In genomic region chr9:47534573-47535475, GRCm38 (mm10) we compare ENCODE assay signal across 15 mouse cellular contexts. TPM values are rescaled to one million over a fixed set of nuclear protein-coding genes. Genes with fewer than 3 reads are reported as not detected.
DNase-seq lines count a peak whose midpoint lies in the region; ATAC-seq and TF ChIP-seq lines count a peak whose summit lies in the region.
"Had no signal": no experiment of that assay in that cellular context is flagged by ENCODE, and none has a peak within 500 bp of the region (broad histone marks: within the 10 kb centered on the region; RNA-seq: fewer than 3 reads in every experiment).

No protein-coding gene starts in this region.

- peaks cover 3% of the 10 kb centered on the region; the same call in 1 of the 2 replicates for H3K36me3 ChIP-seq in hindbrain, embryonic 14.5 days (replicated peaks; ENCODE audit: control insufficient read depth, insufficient read depth)
- peaks cover 14% of the 10 kb centered on the region; the same call in 1 of the 2 replicates for H3K36me3 ChIP-seq in hindbrain, embryonic 12.5 days
- no peaks in the 10 kb centered on the region for H3K36me3 ChIP-seq in testis, adult 2 months (ENCODE audit: control insufficient read depth, insufficient read depth, low read length)

- peaks cover 21% of the 10 kb centered on the region for H3K4me1 ChIP-seq in hindbrain, embryonic 14.5 days (replicated peaks; ENCODE audit: control insufficient read depth, insufficient read depth, low read length)
- peaks cover 27% of the 10 kb centered on the region for H3K4me1 ChIP-seq in hindbrain, embryonic 12.5 days
- peaks cover 28% of the 10 kb centered on the region for H3K4me1 ChIP-seq in testis, adult 2 months (ENCODE audit: control insufficient read depth, insufficient read depth, low read length)

- H3K27ac ChIP-seq in hindbrain, embryonic 14.5 days, result no peak overlapping the region
- no peak overlapping the region for H3K27ac ChIP-seq in hindbrain, embryonic 12.5 days
- H3K27ac ChIP-seq in testis, adult 2 months (ENCODE audit: control insufficient read depth, insufficient read depth, low read depth, low read length), result no peak overlapping the region
- no peak overlapping the region for H3K27ac ChIP-seq in left cerebral cortex, adult 2 months
- H3K27ac ChIP-seq: kidney, postnatal 0 days; liver, embryonic 14.5 days had no signal

- H3K4me2 ChIP-seq in hindbrain, embryonic 14.5 days (replicated peaks), result peak overlapping the region; percentile 10; the same call in 1 of the 2 replicates
- H3K4me2 ChIP-seq in hindbrain, embryonic 12.5 days (replicated peaks), result no peak overlapping the region
- H3K4me2 ChIP-seq: heart, embryonic 11.5 days had no signal

- H3K27me3 ChIP-seq in hindbrain, embryonic 14.5 days (ENCODE audit: control insufficient read depth, insufficient read depth, low read length), result no peaks in the 10 kb centered on the region
- no peaks in the 10 kb centered on the region for H3K27me3 ChIP-seq in hindbrain, embryonic 12.5 days
- H3K27me3 ChIP-seq in testis, adult 2 months (ENCODE audit: control insufficient read depth, insufficient read depth, low read length), result no peaks in the 10 kb centered on the region

- no peak overlapping the region for H3K4me3 ChIP-seq in hindbrain, embryonic 14.5 days (replicated peaks; ENCODE audit: low read length)
- no peak overlapping the region for H3K4me3 ChIP-seq in hindbrain, embryonic 12.5 days
- peak overlapping the region; percentile 22; the same call in 1 of the 2 replicates for H3K4me3 ChIP-seq in testis, adult 2 months (ENCODE audit: control insufficient read depth, low read depth, low read length)
- no peak overlapping the region for H3K4me3 ChIP-seq in left cerebral cortex, adult 2 months

- DNase-seq in hindbrain, embryonic 14.5 days (ENCODE audit: low spot score), result no peak
- no peak for DNase-seq in testis, postnatal 10 days (ENCODE audit: low spot score)
- peak; percentile 27 to 44 for DNase-seq in cerebellum, postnatal 36 days
- no peak for DNase-seq in left cerebral cortex, adult 2 months (ENCODE audit: extremely low spot score in 1 of 2, low spot score in 2 of 2)
- no peak for DNase-seq in left cerebral cortex, postnatal 14 days (ENCODE audit: low spot score in 2 of 2)
- DNase-seq: gastrocnemius, postnatal 36 days; layer of hippocampus, adult 9-11 months had no signal

- ATAC-seq in hindbrain, embryonic 14.5 days (ENCODE audit: low FRiP score), result no peak
- no peak for ATAC-seq in hindbrain, embryonic 12.5 days (ENCODE audit: low FRiP score)
- ATAC-seq: intestine, postnatal 0 days; lung, postnatal 0 days had no signal

- 87% methylated on average over 11 of the region's 11 CpGs for WGBS in hindbrain, embryonic 14.5 days
- WGBS in hindbrain, embryonic 12.5 days, result 86% methylated on average over 11 of the region's 11 CpGs

- intact Hi-C loops in left cerebral cortex, adult 2 months (cut with DNase I), result loop anchor here (10.0 kb wide), 2 partner anchors 540 to 720 kb away; no protein-coding TSS in a partner anchor
- intact Hi-C loops in left cerebral cortex, postnatal 14 days (cut with DNase I), result loop anchor here (5.0 kb wide), 2 partner anchors 172 to 798 kb away; no protein-coding TSS in a partner anchor

- no peak for TF ChIP-seq CTCF in testis, adult 2 months (IDR thresholded peaks at IDR 0.05; ENCODE audit: control insufficient read depth, insufficient read depth, insufficient replicate concordance, low read depth, low read length)
- TF ChIP-seq CTCF in left cerebral cortex, adult 2 months (IDR thresholded peaks at IDR 0.05), result no peak; the same call in 1 of the 2 replicates

- no peak for TF ChIP-seq POLR2A in testis, adult 2 months (IDR thresholded peaks at IDR 0.05; ENCODE audit: control insufficient read depth, low read depth, low read length)

- H3K9me3 ChIP-seq in hindbrain, embryonic 14.5 days (ENCODE audit: control insufficient read depth, low read length), result no peaks in the 10 kb centered on the region
- H3K9me3 ChIP-seq in hindbrain, embryonic 12.5 days (replicated peaks), result no peaks in the 10 kb centered on the region

- no peak overlapping the region for H3K9ac ChIP-seq in hindbrain, embryonic 14.5 days
- H3K9ac ChIP-seq in hindbrain, embryonic 12.5 days, result no peak overlapping the region
- H3K9ac ChIP-seq: liver, embryonic 14.5 days had no signal

RNA-seq across cellular contexts. Expression of gene Cadm1, which starts 4.9 kb away (rescaled TPM):
- 180 and 202 TPM in 2 replicates for polyA plus RNA-seq in hindbrain, embryonic 14.5 days (2014; fragmentation: Nextera tagmentation; extraction: Ambion mirVana)
- polyA plus RNA-seq in hindbrain, embryonic 12.5 days (2016; fragmentation: Nextera tagmentation; extraction: Ambion mirVana), result 120 and 132 TPM in 2 replicates
- 70.8 and 92.2 TPM in 2 replicates for polyA plus RNA-seq in testis, adult 2 months (2012; rRNA removed)
- total RNA-seq in left cerebral cortex, adult 2 months (2021), result 100 to 1,000 TPM; 230 to 269 TPM
- 100 to 1,000 TPM; 201 to 225 TPM for total RNA-seq in left cerebral cortex, postnatal 14 days (2021)
- total RNA-seq: megakaryocyte-erythroid progenitor cell, adult 5-6 weeks had no signal

Comparison
In these comparisons a context has a peak if more than half of its experiments do, and no peak if none do; other contexts are left out.
1. DNase-seq: peak in cerebellum, postnatal 36 days (2 of 2); none in hindbrain, embryonic 14.5 days (single experiment), testis, postnatal 10 days (single experiment), left cerebral cortex, adult 2 months (0 of 2) and left cerebral cortex, postnatal 14 days (0 of 2).